Mouse (Mus musculus) MEL (cell line): ENCODE measurements around the gene Sept8. TPM values are rescaled to one million over a fixed set of nuclear protein-coding genes. Genes with fewer than 3 reads are reported as not detected.

Experiments used
- DNase-seq: peaks from one replicate; pipeline ENCODE4 v3.0.0; 2011; ENCODE audit warnings: low read depth, low spot score
- H3K27ac ChIP-seq: 2 replicates; pipeline ENCODE4 v1.5.1; 2012; ENCODE audit warnings: low read depth, mild to moderate bottlenecking, control low read depth, low read length, moderate library complexity; ENCODE audit not compliant: control insufficient read depth
- H3K27me3 ChIP-seq, 2 experiments: fragments of 150-350 bp in 1 of 2; sonication (generic) in 1 of 2; 2 replicates each; pipeline ENCODE4 v1.6.1; 2012; ENCODE audit warnings: low read length in 2 of 2, mild to moderate bottlenecking in 2 of 2, improper control_type of control experiment in 1 of 2, moderate library complexity in 1 of 2; ENCODE audit not compliant: insufficient read depth in 2 of 2, control insufficient read depth in 1 of 2
- H3K36me3 ChIP-seq, 2 experiments: 2 replicates each; pipeline ENCODE4 v1.6.1; 2012 to 2014; ENCODE audit warnings: low read length in 2 of 2, improper control_type of control experiment in 1 of 2, inconsistent platforms in 1 of 2, mild to moderate bottlenecking in 1 of 2; ENCODE audit not compliant: insufficient read depth in 2 of 2, control insufficient read depth in 1 of 2
- H3K4me1 ChIP-seq, 2 experiments: fragments of 150-350 bp in 1 of 2; sonication (generic) in 1 of 2; 2 replicates each; pipeline ENCODE4 v1.6.1; 2012; ENCODE audit warnings: low read length in 2 of 2, improper control_type of control experiment in 1 of 2, mild to moderate bottlenecking in 1 of 2; ENCODE audit not compliant: insufficient read depth in 2 of 2, control insufficient read depth in 1 of 2
- H3K4me3 ChIP-seq, 2 experiments: fragments of 150-350 bp in 1 of 2; sonication (generic) in 1 of 2; 2 replicates each; pipeline ENCODE4 v1.5.1; 2012; ENCODE audit warnings: low read depth in 2 of 2, low read length in 2 of 2, mild to moderate bottlenecking in 2 of 2, moderate library complexity in 2 of 2, control low read depth in 1 of 2, improper control_type of control experiment in 1 of 2; ENCODE audit not compliant: control insufficient read depth in 1 of 2, insufficient read depth in 1 of 2
- H3K79me2 ChIP-seq: 2 replicates; pipeline ENCODE4 v1.6.1; 2012; ENCODE audit warnings: mild to moderate bottlenecking, low read length, moderate library complexity; ENCODE audit not compliant: control insufficient read depth, poor library complexity, insufficient read depth
- H3K9ac ChIP-seq: 2 replicates; pipeline ENCODE4 v1.6.1; 2012; ENCODE audit warnings: low read depth, mild to moderate bottlenecking, control low read depth, low read length, moderate library complexity; ENCODE audit not compliant: control insufficient read depth, poor library complexity, severe bottlenecking
- H3K9me3 ChIP-seq: fragments of 150-350 bp; sonication (generic); replicated peaks from 2 replicates; pipeline ENCODE4 v1.6.1; 2012; ENCODE audit warnings: mild to moderate bottlenecking, low read length, improper control_type of control experiment, moderate library complexity; ENCODE audit not compliant: insufficient read depth
- CHD2 ChIP-seq: IDR thresholded peaks from 2 replicates; pipeline ENCODE4 v1.6.1; 2011; ENCODE audit warnings: low read length, improper control_type of control experiment
- ELF1 ChIP-seq: IDR thresholded peaks from 2 replicates; pipeline ENCODE4 v1.6.1; 2014; ENCODE audit warnings: low read depth, mild to moderate bottlenecking, inconsistent platforms, low read length, improper control_type of control experiment, moderate library complexity
- EP300 ChIP-seq, 2 experiments: IDR thresholded peaks; 2 replicates each; pipeline ENCODE4 v1.6.1; 2011; ENCODE audit warnings: improper control_type of control experiment in 2 of 2, low read length in 2 of 2, low read depth in 1 of 2, mild to moderate bottlenecking in 1 of 2
- ETS1 ChIP-seq: IDR thresholded peaks from 2 replicates; pipeline ENCODE4 v1.6.1; 2012; ENCODE audit warnings: low read depth, mild to moderate bottlenecking, inconsistent platforms, low read length, improper control_type of control experiment, moderate library complexity
- GABPA ChIP-seq: IDR thresholded peaks from 2 replicates; pipeline ENCODE4 v1.6.1; 2012; ENCODE audit warnings: low read depth, mild to moderate bottlenecking, inconsistent platforms, low read length, improper control_type of control experiment, moderate library complexity
- GATA1 ChIP-seq: IDR thresholded peaks from 2 replicates; pipeline ENCODE4 v1.6.1; 2011; ENCODE audit warnings: low read depth, low read length, improper control_type of control experiment
- MAX ChIP-seq: IDR thresholded peaks from 2 replicates; pipeline ENCODE4 v1.6.1; 2011; ENCODE audit warnings: low read length, improper control_type of control experiment
- MAZ ChIP-seq: IDR thresholded peaks from 2 replicates; pipeline ENCODE4 v1.6.1; 2012; ENCODE audit warnings: low read depth, mild to moderate bottlenecking, inconsistent platforms, low read length, improper control_type of control experiment
- NELFE ChIP-seq: IDR thresholded peaks from 2 replicates; pipeline ENCODE4 v1.6.1; 2011; ENCODE audit warnings: low read depth, low read length, improper control_type of control experiment
- NRF1 ChIP-seq: IDR thresholded peaks from 2 replicates; pipeline ENCODE4 v1.6.1; 2014; ENCODE audit warnings: low read depth, mild to moderate bottlenecking, inconsistent platforms, low read length, improper control_type of control experiment, moderate library complexity; ENCODE audit not compliant: poor library complexity, insufficient read depth, severe bottlenecking
- POLR2A ChIP-seq, 2 experiments: IDR thresholded peaks; 2 replicates each; pipeline ENCODE4 v1.6.1; 2011 to 2012; ENCODE audit warnings: low read length in 2 of 2, mild to moderate bottlenecking in 2 of 2, control low read depth in 1 of 2, improper control_type of control experiment in 1 of 2, low read depth in 1 of 2, moderate library complexity in 1 of 2; ENCODE audit not compliant: control insufficient read depth in 1 of 2, insufficient read depth in 1 of 2, poor library complexity in 1 of 2
- SMC3 ChIP-seq: IDR thresholded peaks from 2 replicates; pipeline ENCODE4 v1.6.1; 2011; ENCODE audit warnings: low read depth, low read length, improper control_type of control experiment
- TBP ChIP-seq: IDR thresholded peaks from 2 replicates; pipeline ENCODE4 v1.8.0; 2011; ENCODE audit warnings: low read depth, low read length, improper control_type of control experiment
- TCF12 ChIP-seq: IDR thresholded peaks from 2 replicates; pipeline ENCODE4 v1.6.1; 2014; ENCODE audit warnings: low read depth, mild to moderate bottlenecking, inconsistent platforms, low read length, improper control_type of control experiment, moderate library complexity
- UBTF ChIP-seq: IDR thresholded peaks from 2 replicates; pipeline ENCODE4 v1.6.1; 2012; ENCODE audit warnings: low read depth, mild to moderate bottlenecking, inconsistent platforms, low read length, improper control_type of control experiment, moderate library complexity, borderline replicate concordance; ENCODE audit not compliant: insufficient read depth
- ZKSCAN1 ChIP-seq: IDR thresholded peaks from 2 replicates; pipeline ENCODE4 v1.6.1; 2012; ENCODE audit warnings: low read depth, mild to moderate bottlenecking, inconsistent platforms, low read length, improper control_type of control experiment, moderate library complexity
- ZMIZ1 ChIP-seq: IDR thresholded peaks from 2 replicates; pipeline ENCODE4 v1.6.1; 2012; ENCODE audit warnings: low read depth, mild to moderate bottlenecking, inconsistent platforms, low read length, improper control_type of control experiment, moderate library complexity
- ZNF384 ChIP-seq: IDR thresholded peaks from 2 replicates; pipeline ENCODE4 v1.6.1; 2012; ENCODE audit warnings: low read depth, mild to moderate bottlenecking, inconsistent platforms, low read length, improper control_type of control experiment
- polyA plus RNA-seq, 2 experiments: library from polyadenylated mRNA; stranded (reverse) in 1 of 2; unstranded in 1 of 2; fragments of >175 nt in 1 of 2; fragments of >200 nt in 1 of 2; gene quantifications; 2 replicates each; pipeline versions ENCODE4 v1.2.1 to v1.2.4; 2012; ENCODE audit warnings: low replicate concordance in 2 of 2, low read depth in 1 of 2; ENCODE audit not compliant: insufficient read length in 2 of 2, insufficient read depth in 1 of 2, missing spikeins in 1 of 2
- total RNA-seq: library from RNA; depleted of rRNA; stranded (reverse); fragments of 300-350 nt; gene quantifications from 2 replicates; pipeline ENCODE4 v1.2.3, GENCODE M21; 2012

Sept8 gene
- total and polyA plus RNA-seq, 3 experiments: 196 to 294 (median 278) TPM

DNA sequence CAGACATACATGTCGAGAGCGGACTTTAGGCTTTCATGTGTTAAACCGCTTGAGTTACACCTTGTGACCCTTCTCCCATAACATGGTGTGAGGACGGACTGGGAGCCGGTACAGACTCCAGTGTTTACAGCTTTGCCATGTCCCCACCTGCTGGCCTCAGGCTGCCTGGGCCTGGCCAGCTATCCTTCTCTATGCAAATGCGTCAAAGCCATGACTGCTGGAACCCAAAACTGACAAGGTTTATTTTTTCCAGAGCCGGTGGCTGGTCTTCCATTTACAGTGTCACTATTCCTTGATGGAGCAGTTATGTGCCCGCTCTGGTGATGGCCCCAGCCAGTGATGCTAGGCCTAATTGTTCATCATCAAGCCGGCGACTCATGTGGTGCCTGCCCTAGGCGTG, 22.2 kb downstream of the Sept8 start:
- Histone ChIP-seq H3K79me2 (no peaks in the 10 kb centered on the region), H3K4me3 (no peak overlapping the region), H3K9me3 (no peaks in the 10 kb centered on the region), H3K4me1 (peaks cover 0 to 7% of the 10 kb centered on the region in 2 experiments; a peak in 3 of 4 replicates), H3K27ac (no peak overlapping the region), H3K36me3 (peaks cover 5 to 43% of the 10 kb centered on the region in 2 experiments), H3K9ac (no peak overlapping the region), H3K27me3 (no peaks in the 10 kb centered on the region)
- DNase-seq: no peak
- TF ChIP-seq TBP (no peak), NRF1 (no peak), ZNF384 (no peak), SMC3 (no peak), UBTF (no peak), MAZ (no peak), ZMIZ1 (no peak), CHD2 (no peak), ETS1 (no peak), ZKSCAN1 (no peak), GABPA (no peak), ELF1 (no peak), MAX (no peak), TCF12 (no peak), EP300 (IDR thresholded peaks at IDR 0.05; ENCODE audit: low read depth in 1 of 2, low read length in 2 of 2) (no peak), NELFE (no peak)

GRCm38 (mm10) chr11:53543021-53543420, 24.0 kb downstream of the Sept8 start:
- Histone ChIP-seq H3K36me3 (peaks cover 21 to 36% of the 10 kb centered on the region in 2 experiments), H3K4me3 (no peak overlapping the region), H3K79me2 (no peaks in the 10 kb centered on the region)

More at GRCm38 (mm10) chr11:53543021-53543420, 24.0 kb downstream of the Sept8 start:
- Histone ChIP-seq H3K27me3 (no peaks in the 10 kb centered on the region), H3K27ac (no peak overlapping the region), H3K9ac (no peak overlapping the region), H3K4me1 (peaks cover 15 to 24% of the 10 kb centered on the region in 2 experiments), H3K9me3 (no peaks in the 10 kb centered on the region)
- TF ChIP-seq CHD2 (no peak), POLR2A (IDR thresholded peaks at IDR 0.05; ENCODE audit: control insufficient read depth in 1 of 2, insufficient read depth in 1 of 2, low read depth in 1 of 2, low read length in 2 of 2, poor library complexity in 1 of 2) (peak in 1 of 2 experiments; percentile 19; a peak in 1 of 4 replicates), GATA1 (no peak)
- DNase-seq: no peak
